Mouse (Mus musculus) heart, postnatal 0 days (tissue): ENCODE data around the gene 4933411K16Rik.

Source experiments
- CTCF ChIP-seq: IDR thresholded peaks from 2 replicates; pipeline ENCODE4 v1.5.1; 2016; ENCODE audit warnings: antibody characterized with exemption, control low read depth, low read depth
- EP300 ChIP-seq: IDR thresholded peaks from 2 replicates; pipeline ENCODE4 v1.6.1; 2016; ENCODE audit warnings: antibody characterized with exemption, low read depth

DNA sequence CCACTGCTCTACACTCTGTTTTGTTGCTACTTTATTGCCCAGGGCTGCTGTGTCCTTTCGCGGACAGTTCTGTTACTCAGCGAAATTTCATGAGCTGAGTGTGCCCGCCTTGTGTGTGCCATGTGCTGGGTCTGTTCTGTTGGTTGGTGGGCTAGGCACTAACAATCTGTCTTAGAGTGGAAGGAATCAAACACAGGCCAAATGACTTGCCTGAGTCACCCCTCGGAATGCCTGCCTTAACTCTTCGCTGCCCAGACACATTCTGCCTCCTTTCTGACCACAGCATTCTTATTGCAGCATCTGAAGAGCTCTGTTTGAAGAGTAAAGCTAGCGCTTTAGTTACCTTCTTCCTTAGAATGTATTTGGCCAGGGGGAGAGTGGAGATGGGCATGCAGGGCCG lies 45.5 kb upstream of the 4933411K16Rik start:
- no peak for TF ChIP-seq EP300
- no peak for TF ChIP-seq CTCF
